Mouse (Mus musculus) frontal cortex, adult (tissue): ENCODE data around the gene Fam217a.
A peak's percentile ranks its signal among the peaks of the same experiment; 100 is the strongest.
"Not testable (repeated sequence)": the region's sequence is repeated elsewhere in the genome, so short reads cannot be mapped to it uniquely, and the experiment has no call there.

Source experiments
- ATAC-seq: cut with Nextera tagmentation; 2 replicates; pipeline ENCODE4 v1.9.2; 2017; ENCODE audit warnings: mild to moderate bottlenecking, moderate library complexity, mixed read lengths; ENCODE audit not compliant: low TSS enrichment

Gene Fam217a

DNA sequence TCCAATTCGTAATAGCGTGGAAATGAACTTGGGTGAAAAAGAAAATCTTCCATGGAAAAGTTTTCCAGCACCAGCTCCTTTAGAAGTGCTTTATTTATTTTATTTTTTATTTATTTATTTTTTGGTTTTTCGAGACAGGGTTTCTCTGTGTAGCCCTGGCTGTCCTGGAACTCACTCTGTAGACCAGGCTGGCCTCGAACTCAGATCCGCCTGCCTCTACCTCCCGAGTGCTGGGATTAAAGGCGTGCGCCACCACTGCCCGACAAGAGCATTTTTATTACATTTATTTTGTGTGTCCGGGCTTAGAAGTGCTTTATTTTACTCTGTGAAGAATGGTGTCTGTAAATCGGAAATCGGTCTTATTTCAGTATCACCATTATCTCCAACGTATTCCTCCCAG is 49.4 kb downstream of the Fam217a start:
- ATAC-seq, result not testable (repeated sequence)

DNA sequence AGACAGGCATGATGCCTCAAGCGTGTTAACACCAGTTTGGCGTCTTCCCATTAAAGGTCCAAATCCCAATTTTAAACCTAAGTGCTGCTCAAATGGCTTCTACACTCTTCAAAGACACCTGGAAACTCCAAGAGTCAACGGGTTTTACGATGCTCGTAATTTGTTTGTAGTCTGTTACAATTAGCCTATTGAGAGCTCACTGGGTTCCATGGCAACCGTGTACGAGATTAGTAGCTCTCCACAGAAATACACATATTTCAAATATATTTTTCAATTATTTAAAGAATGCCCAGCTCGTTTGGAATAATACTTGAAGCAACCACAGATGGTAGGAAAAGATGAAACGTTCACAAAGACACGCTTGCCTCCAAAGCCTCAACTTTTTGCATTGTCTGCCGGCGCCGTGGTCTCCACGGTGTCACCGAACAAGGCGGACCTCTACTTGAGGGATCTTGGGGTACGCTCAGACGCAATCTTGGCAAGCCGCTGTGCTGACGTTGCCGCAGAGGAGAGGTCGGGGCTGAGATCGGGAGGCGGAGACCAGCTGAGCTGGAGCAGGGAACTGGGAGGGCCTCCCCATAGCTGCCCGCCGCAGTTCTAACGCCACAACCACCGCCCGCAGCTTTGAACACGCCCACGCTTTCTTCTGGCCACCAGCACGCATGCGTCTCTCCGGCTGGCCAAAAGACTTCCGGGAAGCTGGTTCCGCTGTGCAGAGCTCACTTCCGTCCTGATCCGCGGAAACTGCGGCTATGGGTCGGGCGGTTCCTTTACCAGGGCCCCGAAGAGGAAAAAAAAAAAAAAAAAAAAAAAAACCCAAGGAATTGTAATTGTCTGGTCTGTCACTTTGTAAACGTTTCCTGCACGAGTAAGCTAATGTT is 50.1 kb downstream of the Fam217a start:
- peak; percentile 86 for ATAC-seq

DNA sequence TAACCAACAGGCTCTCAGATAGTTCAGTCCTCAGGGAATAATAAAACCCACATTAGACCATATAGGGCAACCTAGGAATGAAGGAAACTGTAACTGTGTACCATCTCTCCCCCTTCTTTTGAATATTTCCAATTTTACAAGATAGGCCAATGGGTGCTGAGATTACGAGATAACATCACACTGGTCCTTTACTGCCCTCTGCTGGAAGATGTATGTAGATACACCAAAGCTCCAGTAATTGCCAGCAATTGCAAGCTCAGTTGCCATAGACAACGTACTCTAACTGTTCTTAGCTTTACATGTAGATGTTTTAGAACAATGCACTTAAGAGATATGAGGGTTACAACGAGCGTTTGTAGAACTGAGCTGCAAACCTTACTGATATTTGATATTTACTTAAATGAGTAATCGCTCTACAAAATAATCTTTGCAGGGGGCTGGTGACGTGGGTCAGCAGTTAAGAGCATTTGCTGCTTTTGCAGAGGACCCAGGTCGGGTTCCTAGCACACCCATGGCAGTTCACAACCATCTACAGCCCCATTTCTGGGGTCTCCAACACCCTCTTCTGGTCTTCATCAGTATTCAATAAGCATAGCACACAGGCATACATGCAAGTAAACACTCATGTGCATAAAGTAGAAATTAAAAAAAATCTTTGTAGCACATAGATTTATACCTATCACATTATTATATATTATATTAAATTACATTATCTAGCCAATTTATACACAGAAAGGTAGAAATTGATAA is 59.5 kb downstream of the Fam217a start:
- ATAC-seq, result peak; percentile 96

DNA sequence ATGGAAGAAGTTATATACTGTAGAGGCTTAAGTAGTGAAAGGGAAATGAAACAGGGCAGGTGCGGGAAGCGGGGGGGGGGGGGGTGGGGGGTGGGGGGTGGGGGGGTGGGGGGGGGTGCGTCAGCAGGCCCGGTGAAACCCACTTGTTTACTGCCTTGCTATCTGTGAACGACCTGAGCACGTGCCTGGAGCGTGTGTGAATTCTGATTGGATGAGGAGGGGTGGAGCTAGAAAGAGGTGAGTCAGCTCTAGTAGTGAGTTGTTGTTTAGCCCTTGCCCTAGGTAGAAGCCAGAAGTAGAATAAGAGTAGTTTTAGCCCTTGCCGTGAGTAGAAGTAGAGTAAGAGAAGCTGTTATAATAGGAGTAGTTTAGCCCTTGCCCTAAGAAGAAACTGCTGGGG is 62.9 kb downstream of the Fam217a start:
- not testable (repeated sequence) for ATAC-seq
